Mouse (Mus musculus): ENCODE measurements at regions not wholly inside any gene's neighbourhood (a gene's known extent, or its start where the extent isn't known, plus 50 kb on each side); places are given as distances from the start of the nearest gene placed in this dataset.

- DNase-seq (ENCODE audit: low spot score) = no peak
These were observed 218.5 kb upstream of the Gbe1 start for GRCm38 (mm10) chr16:70095221-70095620.

GRCm38 (mm10) chr16:70103791-70104378 lies 209.9 kb upstream of the Gbe1 start:
- DNase-seq (ENCODE audit: low spot score) = no peak

- DNase-seq (ENCODE audit: low spot score) = no peak
These were observed 172.3 kb upstream of the Gbe1 start for GRCm38 (mm10) chr16:70141466-70141865.

GRCm38 (mm10) chr16:70147673-70148359 lies 165.9 kb upstream of the Gbe1 start:
- no peak for DNase-seq (ENCODE audit: low spot score)

GRCm38 (mm10) chr16:70154587-70154986 lies 159.2 kb upstream of the Gbe1 start:
- DNase-seq (ENCODE audit: low spot score) = no peak

- DNase-seq (ENCODE audit: low spot score) = peak; percentile 18
These were observed 153.2 kb upstream of the Gbe1 start for GRCm38 (mm10) chr16:70160539-70160938.

- no peak for DNase-seq (ENCODE audit: low spot score)
These were observed 138.6 kb upstream of the Gbe1 start for GRCm38 (mm10) chr16:70175140-70175539.

GRCm38 (mm10) chr16:70178975-70179374 lies 134.8 kb upstream of the Gbe1 start:
- DNase-seq (ENCODE audit: low spot score) = no peak

- DNase-seq (ENCODE audit: low spot score) = no peak
These were observed 99.7 kb upstream of the Gbe1 start for GRCm38 (mm10) chr16:70213861-70214597.

- no peak for DNase-seq (ENCODE audit: low spot score)
These were observed 98.9 kb upstream of the Gbe1 start for GRCm38 (mm10) chr16:70214800-70215199.

GRCm38 (mm10) chr16:70227601-70228226 lies 86.0 kb upstream of the Gbe1 start:
- no peak for DNase-seq (ENCODE audit: low spot score)

GRCm38 (mm10) chr16:70232706-70233105 lies 81.0 kb upstream of the Gbe1 start:
- DNase-seq (ENCODE audit: low spot score) = no peak

GRCm38 (mm10) chr16:70235189-70235588 lies 78.6 kb upstream of the Gbe1 start:
- DNase-seq (ENCODE audit: low spot score) = no peak

- DNase-seq (ENCODE audit: low spot score) = peak; percentile 55
These were observed 74.3 kb upstream of the Gbe1 start for GRCm38 (mm10) chr16:70239432-70239941.

- no peak for DNase-seq (ENCODE audit: low spot score)
These were observed 69.5 kb upstream of the Gbe1 start for GRCm38 (mm10) chr16:70244205-70244756.

GRCm38 (mm10) chr16:70244963-70245362 lies 68.8 kb upstream of the Gbe1 start:
- DNase-seq (ENCODE audit: low spot score) = no peak

- no peak for DNase-seq (ENCODE audit: low spot score)
These were observed 54.4 kb upstream of the Gbe1 start for GRCm38 (mm10) chr16:70259364-70259763.

GRCm38 (mm10) chr16:70260151-70260550 lies 53.6 kb upstream of the Gbe1 start:
- no peak for DNase-seq (ENCODE audit: low spot score)
